In the genomic region with DNA sequence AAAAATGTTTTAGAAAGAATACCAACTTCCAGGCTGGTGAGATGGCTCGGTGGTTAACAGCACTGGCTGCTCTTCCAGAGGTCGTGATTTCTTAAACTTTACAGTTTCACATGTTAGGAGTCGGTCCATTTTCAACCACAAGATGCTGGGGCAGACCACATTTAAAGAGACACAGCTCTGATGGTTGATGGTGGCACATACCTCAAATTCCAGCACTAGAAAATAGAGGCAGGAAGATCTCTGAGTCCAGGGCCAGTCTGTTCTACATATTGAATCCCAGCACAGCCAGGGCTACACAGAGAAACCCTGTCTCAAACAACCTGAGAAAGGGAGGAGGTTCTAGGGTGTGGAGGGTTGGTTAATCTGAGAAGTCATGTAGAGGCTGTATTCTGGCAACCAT, we compare ENCODE assay signal across 16 mouse cellular contexts.
"Had no signal": no experiment of that assay in that cellular context is flagged by ENCODE, and none has a peak within 500 bp of the region (broad histone marks: within the 10 kb centered on the region; RNA-seq: fewer than 3 reads in every experiment).

No protein-coding gene starts in this region.

- H3K9me3 ChIP-seq: neural tube, embryonic 13.5 days; neural tube, embryonic 15.5 days; stomach, embryonic 15.5 days had no signal

- H3K27me3 ChIP-seq: neural tube, embryonic 13.5 days; neural tube, embryonic 15.5 days; stomach, embryonic 15.5 days had no signal

- H3K4me1 ChIP-seq: neural tube, embryonic 13.5 days; neural tube, embryonic 15.5 days; stomach, embryonic 15.5 days had no signal

- H3K36me3 ChIP-seq: neural tube, embryonic 13.5 days; neural tube, embryonic 15.5 days; stomach, embryonic 15.5 days had no signal

- H3K27ac ChIP-seq: neural tube, embryonic 13.5 days; neural tube, embryonic 15.5 days; stomach, embryonic 15.5 days; stomach, postnatal 0 days had no signal

- H3K9ac ChIP-seq: neural tube, embryonic 13.5 days; neural tube, embryonic 15.5 days; stomach, embryonic 15.5 days had no signal

- H3K4me3 ChIP-seq: neural tube, embryonic 13.5 days; neural tube, embryonic 15.5 days; stomach, embryonic 15.5 days had no signal

- H3K4me2 ChIP-seq: neural tube, embryonic 13.5 days; neural tube, embryonic 15.5 days; stomach, embryonic 15.5 days had no signal

- DNase-seq: retina, postnatal 1 day; right cerebral cortex, adult 18-20 months; right cerebral cortex, postnatal 14 days; right cerebral cortex, postnatal 25 days; right cerebral cortex, postnatal 4 days; spleen, adult 18-20 months; thymus, adult 18-20 months; thymus, adult 2 months; thymus, postnatal 14 days; thymus, postnatal 25 days; thymus, postnatal 36 days; thymus, postnatal 4 days had no signal
